Mouse (Mus musculus): ENCODE data around the gene Bcam. TPM values are rescaled to one million over a fixed set of nuclear protein-coding genes. Genes with fewer than 3 reads are reported as not detected.

Gene Bcam
- total RNA-seq, 2 experiments from 2014 or later: 43.5 to 53.8 TPM

- DNase-seq: no peak
Measured at GRCm38 (mm10) chr7:19726541-19726940, 44.3 kb downstream of the Bcam start.

GRCm38 (mm10) chr7:19724167-19724566, 46.6 kb downstream of the Bcam start:
- no peak for DNase-seq

- peak; percentile 58 to 71 for DNase-seq
Measured at GRCm38 (mm10) chr7:19722754-19723195, 48.0 kb downstream of the Bcam start.

- DNase-seq: no peak
Measured at GRCm38 (mm10) chr7:19719200-19719599, 51.6 kb downstream of the Bcam start.

GRCm38 (mm10) chr7:19718297-19718952, 52.4 kb downstream of the Bcam start:
- no peak for DNase-seq

- DNase-seq: no peak
Measured at GRCm38 (mm10) chr7:19717346-19717745, 53.5 kb downstream of the Bcam start.

GRCm38 (mm10) chr7:19716822-19717221, 54.0 kb downstream of the Bcam start:
- no peak for DNase-seq

GRCm38 (mm10) chr7:19716055-19716682, 54.6 kb downstream of the Bcam start:
- no peak for DNase-seq

- DNase-seq: peak; percentile 98 to 99
Measured at GRCm38 (mm10) chr7:19715239-19716054, 55.4 kb downstream of the Bcam start, which contains the start of gene Tomm40. Gene Tomm40, minus strand, starts transcription at chr7:19715438.

GRCm38 (mm10) chr7:19714836-19715235, 56.0 kb downstream of the Bcam start:
- DNase-seq: no peak

GRCm38 (mm10) chr7:19713598-19713997, 57.2 kb downstream of the Bcam start:
- DNase-seq: no peak

- no peak for DNase-seq
Measured at GRCm38 (mm10) chr7:19713196-19713595, 57.6 kb downstream of the Bcam start.

- DNase-seq: no peak
Measured at GRCm38 (mm10) chr7:19712414-19712813, 58.4 kb downstream of the Bcam start.

GRCm38 (mm10) chr7:19710650-19711049, 60.2 kb downstream of the Bcam start:
- DNase-seq: no peak

Other genes starting within 250 kb of the Bcam start
- 10 to 100 TPM; 65.5 to 70.2 TPM for gene Ppp1r37, start 207.9 kb downstream of the Bcam start, total RNA-seq (2021)
- gene Zfp296, start 193.7 kb downstream of the Bcam start, total RNA-seq (2021): under 1 TPM; 0.33 to 0.36 TPM
- gene Gemin7, start 193.4 kb downstream of the Bcam start, total RNA-seq (2021): 10 to 100 TPM; 71.8 to 90.6 TPM
- 10 to 100 TPM; 28.1 to 39.7 TPM for gene Clasrp, start 166.5 kb downstream of the Bcam start, total RNA-seq (2021)
- 10 to 100 TPM; 33.6 to 34.7 TPM for gene Relb, start 141.6 kb downstream of the Bcam start, total RNA-seq (2021)
- 100 to 1,000 TPM; 175 to 178 TPM for gene Clptm1, start 106.0 kb downstream of the Bcam start, total RNA-seq (2021)
- 1 to 10 TPM in 1 of 2 experiments, not detected in 1; 1.9 TPM for gene Apoc2, start 93.1 kb downstream of the Bcam start, total RNA-seq (2021)
- under 1 TPM in 1 of 2 experiments, not detected in 1; 0.40 TPM for gene Gm44805, start 89.6 kb downstream of the Bcam start, total RNA-seq (2021)
- 100 to 1,000 TPM in 1 of 2 experiments, 10 to 100 TPM in 1; 42.0 to 110 TPM for gene Apoc4, start 89.5 kb downstream of the Bcam start, total RNA-seq (2021)
- 1,000 to 10,000 TPM in 1 of 2 experiments, 100 to 1,000 TPM in 1; 185 to 1,007 TPM for gene Apoc1, start 78.4 kb downstream of the Bcam start, total RNA-seq (2021)
- gene Apoe, start 71.8 kb downstream of the Bcam start, total RNA-seq (2021): 1,000 to 10,000 TPM in 1 of 2 experiments, 100 to 1,000 TPM in 1; 927 to 1,142 TPM
- gene Tomm40, start 55.6 kb downstream of the Bcam start, total RNA-seq (2021): 100 to 1,000 TPM; 124 to 135 TPM
- 100 to 1,000 TPM in 1 of 2 experiments, 10 to 100 TPM in 1; 70.0 to 115 TPM for gene Nectin2, start 20.5 kb downstream of the Bcam start, total RNA-seq (2021)
- not detected for gene Cblc, start 25.8 kb upstream of the Bcam start, total RNA-seq (2021)
- 10 to 100 TPM; 19.5 to 51.0 TPM for gene Bcl3, start 51.8 kb upstream of the Bcam start, total RNA-seq (2021)
- gene Gm19345, start 81.0 kb upstream of the Bcam start, total RNA-seq (2021): under 1 TPM in 1 of 2 experiments, not detected in 1; 0.83 TPM
- not detected for gene Ceacam16, start 90.3 kb upstream of the Bcam start, total RNA-seq (2021)
- not detected for gene Ceacam19, start 116.9 kb upstream of the Bcam start, total RNA-seq (2021)
- 10 to 100 TPM; 28.8 to 33.7 TPM for gene Pvr, start 150.1 kb upstream of the Bcam start, total RNA-seq (2021)
- not detected for gene Igsf23, start 179.7 kb upstream of the Bcam start, total RNA-seq (2021)
- not detected for gene Ceacam20, start 194.4 kb upstream of the Bcam start, total RNA-seq (2021)
- not detected for gene Nlrp9b, start 220.4 kb upstream of the Bcam start, total RNA-seq (2021)